In the genomic region with DNA sequence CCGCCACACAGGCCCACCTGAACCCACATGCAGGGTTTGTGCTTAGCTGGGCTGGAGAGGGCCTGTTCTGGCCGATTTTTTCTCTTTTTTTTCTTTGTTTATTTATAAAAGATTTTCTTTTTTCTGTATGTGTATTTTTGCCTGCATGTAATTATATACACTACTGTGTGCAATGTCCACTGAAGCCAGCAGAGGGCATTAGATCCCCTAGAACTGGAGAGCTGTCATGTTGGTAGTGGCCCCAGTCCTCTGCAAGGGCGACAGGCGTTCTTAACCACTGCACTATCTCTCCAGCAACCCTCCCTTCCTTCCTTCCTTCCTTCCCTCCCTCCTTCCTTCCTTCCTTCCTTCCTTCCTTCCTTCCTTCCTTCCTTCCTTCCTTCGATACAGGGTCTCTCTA, we compare ENCODE assay signal across 19 mouse cellular contexts. TPM values are rescaled to one million over a fixed set of nuclear protein-coding genes. Genes with fewer than 3 reads are reported as not detected.
DNase-seq lines count a peak whose midpoint lies in the region; ATAC-seq and TF ChIP-seq lines count a peak whose summit lies in the region.
"Had no signal": no experiment of that assay in that cellular context is flagged by ENCODE, and none has a peak within 500 bp of the region (broad histone marks: within the 10 kb centered on the region; RNA-seq: fewer than 3 reads in every experiment).

No protein-coding gene starts in this region.

- H3K27me3 ChIP-seq in heart, postnatal 0 days (ENCODE audit: control insufficient read depth, insufficient read depth, low read length) = no peaks in the 10 kb centered on the region
- H3K27me3 ChIP-seq in liver, postnatal 0 days (ENCODE audit: insufficient read depth, low read length) = no peaks in the 10 kb centered on the region
- H3K27me3 ChIP-seq in liver, embryonic 12.5 days (replicated peaks) = no peaks in the 10 kb centered on the region
- H3K27me3 ChIP-seq in ES-Bruce4 (ENCODE audit: control insufficient read depth, insufficient read depth, low read length, poor library complexity, severe bottlenecking) = no peaks in the 10 kb centered on the region
- H3K27me3 ChIP-seq: embryonic facial prominence, embryonic 15.5 days; heart, embryonic 12.5 days; limb, embryonic 12.5 days; Patski; stomach, embryonic 15.5 days had no signal

- H3K4me3 ChIP-seq in heart, postnatal 0 days (ENCODE audit: low read depth, low read length) = no peak overlapping the region
- no peak overlapping the region for H3K4me3 ChIP-seq in liver, postnatal 0 days (ENCODE audit: low read depth, low read length)
- no peak overlapping the region for H3K4me3 ChIP-seq in liver, embryonic 12.5 days
- H3K4me3 ChIP-seq in ES-Bruce4 (ENCODE audit: low read depth, low read length) = no peak overlapping the region
- H3K4me3 ChIP-seq: embryonic facial prominence, embryonic 15.5 days; forebrain, embryonic 10.5 days; heart, embryonic 12.5 days; limb, embryonic 12.5 days; stomach, embryonic 15.5 days had no signal

- peaks cover 83% of the 10 kb centered on the region for H3K36me3 ChIP-seq in heart, postnatal 0 days (replicated peaks; ENCODE audit: control insufficient read depth, insufficient read depth, low read length)
- H3K36me3 ChIP-seq in liver, postnatal 0 days (replicated peaks; ENCODE audit: insufficient read depth, low read length) = peaks cover 71% of the 10 kb centered on the region
- peaks cover 98% of the 10 kb centered on the region for H3K36me3 ChIP-seq in liver, embryonic 12.5 days
- peaks cover 59% of the 10 kb centered on the region for H3K36me3 ChIP-seq in ES-Bruce4 (ENCODE audit: control insufficient read depth, insufficient read depth, low read length, poor library complexity, severe bottlenecking)

- H3K9me3 ChIP-seq in heart, postnatal 0 days (replicated peaks; ENCODE audit: control insufficient read depth, low read length) = no peaks in the 10 kb centered on the region; the same call in 1 of the 2 replicates
- no peaks in the 10 kb centered on the region for H3K9me3 ChIP-seq in liver, postnatal 0 days (ENCODE audit: low read length)
- peaks cover 7% of the 10 kb centered on the region; the same call in 1 of the 2 replicates for H3K9me3 ChIP-seq in liver, embryonic 12.5 days (replicated peaks)
- H3K9me3 ChIP-seq in ES-Bruce4 (replicated peaks; ENCODE audit: control insufficient read depth, insufficient read depth, low read length, poor library complexity, severe bottlenecking) = peaks cover 10% of the 10 kb centered on the region
- H3K9me3 ChIP-seq: embryonic facial prominence, embryonic 15.5 days; stomach, embryonic 15.5 days had no signal

- WGBS in heart, postnatal 0 days = 93% methylated on average over 5 of the region's 5 CpGs
- WGBS in liver, postnatal 0 days (ENCODE audit: insufficient replicate concordance) = 85% methylated on average over 5 of the region's 5 CpGs
- WGBS in liver, embryonic 12.5 days (ENCODE audit: insufficient replicate concordance) = 83% methylated on average over 5 of the region's 5 CpGs

- ATAC-seq in heart, postnatal 0 days (ENCODE audit: insufficient read depth, low read depth) = no peak
- no peak for ATAC-seq in liver, postnatal 0 days
- ATAC-seq in liver, embryonic 12.5 days = no peak
- ATAC-seq: Patski had no signal

- no peak for DNase-seq in heart, postnatal 0 days (ENCODE audit: low spot score)
- no peak for DNase-seq in heart, adult 8-10 months (ENCODE audit: low spot score)
- no peak for DNase-seq in liver, postnatal 0 days
- DNase-seq in brain, embryonic 14.5 days (ENCODE audit: low read depth) = no peak
- no peak for DNase-seq in frontal cortex, postnatal 10 days (ENCODE audit: low spot score in 2 of 2)
- no peak for DNase-seq in retina, embryonic 14.5 days (ENCODE audit: low spot score)
- DNase-seq: embryo, embryonic 11 days; heart, postnatal 4 days; lung, adult 2 months; midbrain, embryonic 14.5 days; thymus, postnatal 14 days had no signal

- H3K9ac ChIP-seq in heart, postnatal 0 days (replicated peaks; ENCODE audit: low read depth, low read length) = no peak overlapping the region
- H3K9ac ChIP-seq in liver, postnatal 0 days (replicated peaks) = no peak overlapping the region
- H3K9ac ChIP-seq in liver, embryonic 12.5 days = no peak overlapping the region
- no peak overlapping the region for H3K9ac ChIP-seq in ES-Bruce4 (ENCODE audit: low read depth, poor library complexity, severe bottlenecking)
- H3K9ac ChIP-seq: embryonic facial prominence, embryonic 15.5 days; heart, embryonic 12.5 days; limb, embryonic 12.5 days; stomach, embryonic 15.5 days had no signal

- H3K4me1 ChIP-seq in heart, postnatal 0 days (ENCODE audit: control insufficient read depth, insufficient read depth) = no peaks in the 10 kb centered on the region
- H3K4me1 ChIP-seq in liver, postnatal 0 days (ENCODE audit: insufficient read depth) = no peaks in the 10 kb centered on the region
- peaks cover 8% of the 10 kb centered on the region for H3K4me1 ChIP-seq in liver, embryonic 12.5 days
- no peaks in the 10 kb centered on the region for H3K4me1 ChIP-seq in ES-Bruce4 (ENCODE audit: control insufficient read depth, insufficient read depth, low read length)
- H3K4me1 ChIP-seq: forebrain, embryonic 10.5 days; heart, embryonic 12.5 days; stomach, embryonic 15.5 days had no signal

- H3K4me2 ChIP-seq in heart, postnatal 0 days (ENCODE audit: low read depth, low read length) = no peak overlapping the region
- H3K4me2 ChIP-seq in liver, postnatal 0 days (ENCODE audit: low read depth, low read length) = no peak overlapping the region
- no peak overlapping the region for H3K4me2 ChIP-seq in liver, embryonic 12.5 days
- H3K4me2 ChIP-seq: embryonic facial prominence, embryonic 15.5 days; heart, embryonic 12.5 days; limb, embryonic 12.5 days; stomach, embryonic 15.5 days had no signal

- 0 out of 2 replicates have a peak, but pooled peaks have one; percentile 10 for TF ChIP-seq CTCF in heart, postnatal 0 days (IDR thresholded peaks at IDR 0.05; ENCODE audit: low read depth)
- TF ChIP-seq CTCF in liver, postnatal 0 days (IDR thresholded peaks at IDR 0.05; ENCODE audit: low read depth) = peak; percentile 33
- peak; percentile 21 for TF ChIP-seq CTCF in ES-Bruce4 (IDR thresholded peaks at IDR 0.05; ENCODE audit: low read depth, low read length)
- TF ChIP-seq CTCF in brain, embryonic 14.5 days (IDR thresholded peaks at IDR 0.05; ENCODE audit: borderline replicate concordance, extremely low read depth, insufficient read depth, insufficient read length) = 0 out of 2 replicates have a peak, but pooled peaks have one; percentile 14

- no peak for TF ChIP-seq EP300 in heart, postnatal 0 days (IDR thresholded peaks at IDR 0.05; ENCODE audit: low read depth)
- TF ChIP-seq EP300 in liver, postnatal 0 days (IDR thresholded peaks at IDR 0.05; ENCODE audit: low read depth) = no peak
- no peak for TF ChIP-seq EP300 in ES-Bruce4 (IDR thresholded peaks at IDR 0.05; ENCODE audit: insufficient read depth, low read depth, low read length)

- no peak for TF ChIP-seq POLR2A in ES-Bruce4 (IDR thresholded peaks at IDR 0.05; ENCODE audit: insufficient read depth, low read length)
- no peak for TF ChIP-seq POLR2A in brain, embryonic 14.5 days (IDR thresholded peaks at IDR 0.05; ENCODE audit: borderline replicate concordance, extremely low read depth, insufficient read depth, insufficient read length, poor library complexity, severe bottlenecking)

- no peak overlapping the region for H3K27ac ChIP-seq in heart, postnatal 0 days (ENCODE audit: low read depth)
- H3K27ac ChIP-seq in liver, postnatal 0 days (ENCODE audit: low read depth) = no peak overlapping the region
- no peak overlapping the region for H3K27ac ChIP-seq in liver, embryonic 12.5 days
- H3K27ac ChIP-seq in ES-Bruce4 (ENCODE audit: insufficient read depth, low read length) = no peak overlapping the region
- H3K27ac ChIP-seq: embryonic facial prominence, embryonic 15.5 days; forebrain, embryonic 10.5 days; limb, embryonic 12.5 days; stomach, embryonic 15.5 days had no signal

RNA-seq across cellular contexts. Expression of gene Exoc8, which starts 9.1 kb away (rescaled TPM):
- 9.0 and 16.9 TPM in 2 replicates for total RNA-seq in heart, postnatal 0 days (2014; rRNA removed; ENCODE audit: low replicate concordance)
- 5.0 and 5.3 TPM in 2 replicates for polyA plus RNA-seq in heart, postnatal 0 days (2015; fragmentation: Nextera tagmentation; extraction: Ambion mirVana)
- 10 to 100 TPM; 18.5 to 22.5 (median 19.7) TPM for total RNA-seq in heart, adult 8-10 months (2022)
- polyA plus RNA-seq in liver, postnatal 0 days (2015; fragmentation: Nextera tagmentation; extraction: Ambion mirVana) = 2.7 and 2.8 TPM in 2 replicates
- polyA plus RNA-seq in liver, embryonic 12.5 days (2016; fragmentation: Nextera tagmentation; extraction: Ambion mirVana) = 9.4 and 10.5 TPM in 2 replicates
- polyA plus RNA-seq in ES-Bruce4 (2011; ENCODE audit: insufficient read depth, insufficient read length, low read depth, missing spikeins) = 10.1 and 10.9 TPM in 2 replicates
- polyA plus RNA-seq in brain, embryonic 14.5 days (2012; rRNA removed) = 10.3 and 15.2 TPM in 2 replicates

RNA-seq across cellular contexts. Expression of gene Sprtn, which starts 9.3 kb away (rescaled TPM):
- total RNA-seq in heart, postnatal 0 days (2014; rRNA removed; ENCODE audit: low replicate concordance) = 9.6 and 14.5 TPM in 2 replicates
- polyA plus RNA-seq in heart, postnatal 0 days (2015; fragmentation: Nextera tagmentation; extraction: Ambion mirVana) = 5.1 and 6.7 TPM in 2 replicates
- total RNA-seq in heart, adult 8-10 months (2022) = 10 to 100 TPM; 11.0 to 13.7 (median 12.3) TPM
- polyA plus RNA-seq in liver, postnatal 0 days (2015; fragmentation: Nextera tagmentation; extraction: Ambion mirVana) = 3.7 and 4.0 TPM in 2 replicates
- polyA plus RNA-seq in liver, embryonic 12.5 days (2016; fragmentation: Nextera tagmentation; extraction: Ambion mirVana) = 11.1 and 12.4 TPM in 2 replicates
- polyA plus RNA-seq in ES-Bruce4 (2011; ENCODE audit: insufficient read depth, insufficient read length, low read depth, missing spikeins) = 14.3 and 16.0 TPM in 2 replicates
- polyA plus RNA-seq in brain, embryonic 14.5 days (2012; rRNA removed) = 20.0 and 20.3 TPM in 2 replicates

RNA-seq across cellular contexts. Expression of gene 2810004N23Rik, which starts 25.5 kb away (rescaled TPM):
- 45.9 and 49.9 TPM in 2 replicates for total RNA-seq in heart, postnatal 0 days (2014; rRNA removed; ENCODE audit: low replicate concordance)
- polyA plus RNA-seq in heart, postnatal 0 days (2015; fragmentation: Nextera tagmentation; extraction: Ambion mirVana) = 49.6 and 50.2 TPM in 2 replicates
- 10 to 100 TPM; 47.3 to 56.0 (median 50.9) TPM for total RNA-seq in heart, adult 8-10 months (2022)
- polyA plus RNA-seq in liver, postnatal 0 days (2015; fragmentation: Nextera tagmentation; extraction: Ambion mirVana) = 16.8 and 17.6 TPM in 2 replicates
- polyA plus RNA-seq in liver, embryonic 12.5 days (2016; fragmentation: Nextera tagmentation; extraction: Ambion mirVana) = 39.6 and 40.8 TPM in 2 replicates
- 93.0 and 93.6 TPM in 2 replicates for polyA plus RNA-seq in ES-Bruce4 (2011; ENCODE audit: insufficient read depth, insufficient read length, low read depth, missing spikeins)
- 22.6 and 23.7 TPM in 2 replicates for polyA plus RNA-seq in brain, embryonic 14.5 days (2012; rRNA removed)

RNA-seq across cellular contexts. Expression of gene Gnpat, which starts 25.6 kb away (rescaled TPM):
- 77.2 and 117 TPM in 2 replicates for total RNA-seq in heart, postnatal 0 days (2014; rRNA removed; ENCODE audit: low replicate concordance)
- 114 and 115 TPM in 2 replicates for polyA plus RNA-seq in heart, postnatal 0 days (2015; fragmentation: Nextera tagmentation; extraction: Ambion mirVana)
- total RNA-seq in heart, adult 8-10 months (2022) = 100 to 1,000 TPM; 184 to 202 (median 188) TPM
- polyA plus RNA-seq in liver, postnatal 0 days (2015; fragmentation: Nextera tagmentation; extraction: Ambion mirVana) = 20.9 and 24.2 TPM in 2 replicates
- 62.3 and 66.2 TPM in 2 replicates for polyA plus RNA-seq in liver, embryonic 12.5 days (2016; fragmentation: Nextera tagmentation; extraction: Ambion mirVana)
- 96.0 and 113 TPM in 2 replicates for polyA plus RNA-seq in ES-Bruce4 (2011; ENCODE audit: insufficient read depth, insufficient read length, low read depth, missing spikeins)
- polyA plus RNA-seq in brain, embryonic 14.5 days (2012; rRNA removed) = 81.7 and 84.6 TPM in 2 replicates
